In the genomic region with DNA sequence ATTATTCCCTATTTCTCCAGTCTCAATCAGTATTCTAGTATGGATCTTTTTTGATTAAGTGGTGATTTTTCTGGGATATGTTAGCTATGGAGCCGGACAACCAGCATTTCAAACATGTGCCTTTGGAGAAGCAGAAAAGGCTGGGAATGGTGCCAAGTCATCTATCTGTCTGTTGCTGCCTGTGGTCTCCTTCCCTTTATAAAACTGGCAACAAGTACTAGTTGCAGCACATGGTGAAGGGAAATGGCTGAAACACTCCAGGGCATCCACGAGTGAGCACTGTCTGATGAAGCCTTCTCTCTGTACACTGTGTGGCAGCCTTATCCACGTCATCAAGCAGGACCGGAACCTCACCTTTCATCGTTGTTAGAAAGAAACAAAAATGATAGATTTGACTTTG, we compare ENCODE assay signal across 17 mouse cellular contexts. TPM values are rescaled to one million over a fixed set of nuclear protein-coding genes. Genes with fewer than 3 reads are reported as not detected.
DNase-seq lines count a peak whose midpoint lies in the region; ATAC-seq and TF ChIP-seq lines count a peak whose summit lies in the region.
"Had no signal": no experiment of that assay in that cellular context is flagged by ENCODE, and none has a peak within 500 bp of the region (broad histone marks: within the 10 kb centered on the region; RNA-seq: fewer than 3 reads in every experiment).

No protein-coding gene starts in this region.

- TF ChIP-seq EP300 in MEL (IDR thresholded peaks at IDR 0.05; ENCODE audit: low read depth in 1 of 2, low read length in 2 of 2): no peak

- no peak overlapping the region for H3K9ac ChIP-seq in forebrain, postnatal 0 days
- no peak overlapping the region for H3K9ac ChIP-seq in forebrain, embryonic 15.5 days (replicated peaks)
- H3K9ac ChIP-seq in limb, embryonic 14.5 days (ENCODE audit: low read depth, low read length, severe bottlenecking): no peak overlapping the region
- no peak overlapping the region for H3K9ac ChIP-seq in MEL (ENCODE audit: control insufficient read depth, low read depth, low read length, poor library complexity, severe bottlenecking)
- H3K9ac ChIP-seq: embryonic facial prominence, embryonic 13.5 days; kidney, embryonic 15.5 days; liver, embryonic 14.5 days had no signal

- peak; percentile 55 for DNase-seq in forebrain, postnatal 0 days
- DNase-seq in limb, embryonic 14.5 days (ENCODE audit: low spot score): peak; percentile 36
- no peak for DNase-seq in limb, embryonic 10.5 days (ENCODE audit: low spot score)
- DNase-seq in MEL (ENCODE audit: low read depth, low spot score): peak; percentile 4
- peak; percentile 71 for DNase-seq in brain, embryonic 14.5 days (ENCODE audit: low read depth)
- no peak for DNase-seq in embryo, embryonic 9.5 days (ENCODE audit: extremely low spot score)
- DNase-seq: lung, postnatal 36 days; right cerebral cortex, postnatal 4 days had no signal

- no peak for TF ChIP-seq POLR2A in limb, embryonic 14.5 days (IDR thresholded peaks at IDR 0.05; ENCODE audit: borderline replicate concordance, extremely low read depth, insufficient read depth, insufficient read length)
- TF ChIP-seq POLR2A in MEL (IDR thresholded peaks at IDR 0.05; ENCODE audit: control insufficient read depth in 1 of 2, insufficient read depth in 1 of 2, low read depth in 1 of 2, low read length in 2 of 2, poor library complexity in 1 of 2): no peak
- TF ChIP-seq POLR2A in brain, embryonic 14.5 days (IDR thresholded peaks at IDR 0.05; ENCODE audit: borderline replicate concordance, extremely low read depth, insufficient read depth, insufficient read length, poor library complexity, severe bottlenecking): no peak

- H3K4me2 ChIP-seq in forebrain, postnatal 0 days (ENCODE audit: low read depth): no peak overlapping the region
- no peak overlapping the region for H3K4me2 ChIP-seq in forebrain, embryonic 15.5 days (replicated peaks)
- no peak overlapping the region for H3K4me2 ChIP-seq in limb, embryonic 14.5 days (replicated peaks; ENCODE audit: low read depth, low read length, severe bottlenecking)
- H3K4me2 ChIP-seq: embryonic facial prominence, embryonic 13.5 days; kidney, embryonic 15.5 days had no signal

- TF ChIP-seq RAD21 in MEL (IDR thresholded peaks at IDR 0.05; ENCODE audit: low read depth, low read length): no peak

- no peak overlapping the region for H3K27ac ChIP-seq in forebrain, postnatal 0 days (ENCODE audit: low read depth, low read length)
- H3K27ac ChIP-seq in forebrain, embryonic 15.5 days (replicated peaks): no peak overlapping the region
- no peak overlapping the region for H3K27ac ChIP-seq in limb, embryonic 14.5 days (replicated peaks; ENCODE audit: low read depth, low read length)
- H3K27ac ChIP-seq in limb, embryonic 10.5 days: no peak overlapping the region
- no peak overlapping the region for H3K27ac ChIP-seq in MEL (ENCODE audit: control insufficient read depth, low read depth, low read length)
- H3K27ac ChIP-seq: embryonic facial prominence, embryonic 13.5 days; forebrain, embryonic 10.5 days; hindbrain, embryonic 10.5 days; kidney, embryonic 15.5 days; liver, embryonic 14.5 days had no signal

- no peaks in the 10 kb centered on the region for H3K9me3 ChIP-seq in forebrain, postnatal 0 days (ENCODE audit: low read length)
- no peaks in the 10 kb centered on the region for H3K9me3 ChIP-seq in forebrain, embryonic 15.5 days
- H3K9me3 ChIP-seq in limb, embryonic 14.5 days (ENCODE audit: control insufficient read depth, low read length): no peaks in the 10 kb centered on the region
- no peaks in the 10 kb centered on the region for H3K9me3 ChIP-seq in limb, embryonic 10.5 days (replicated peaks)
- no peaks in the 10 kb centered on the region for H3K9me3 ChIP-seq in MEL (replicated peaks; ENCODE audit: insufficient read depth, low read length)
- H3K9me3 ChIP-seq: embryonic facial prominence, embryonic 13.5 days; forebrain, embryonic 10.5 days; hindbrain, embryonic 10.5 days; kidney, embryonic 15.5 days had no signal

- WGBS in forebrain, postnatal 0 days: 49% methylated on average over 5 of the region's 5 CpGs
- WGBS in forebrain, embryonic 15.5 days: 60% methylated on average over 5 of the region's 5 CpGs
- WGBS in limb, embryonic 14.5 days: 71% methylated on average over 5 of the region's 5 CpGs
- WGBS in limb, embryonic 10.5 days: 86% methylated on average over 5 of the region's 5 CpGs

- TF ChIP-seq CTCF in forebrain, postnatal 0 days (IDR thresholded peaks at IDR 0.05; ENCODE audit: low read depth): no peak
- no peak for TF ChIP-seq CTCF in MEL (IDR thresholded peaks at IDR 0.05 in 2 of 3, conservative IDR thresholded peaks at IDR 0.05 in 1 of 3; ENCODE audit: control insufficient read depth in 1 of 3, insufficient read depth in 1 of 3, low read depth in 2 of 3, low read length in 3 of 3, poor library complexity in 1 of 3, severe bottlenecking in 1 of 3)
- TF ChIP-seq CTCF in brain, embryonic 14.5 days (IDR thresholded peaks at IDR 0.05; ENCODE audit: borderline replicate concordance, extremely low read depth, insufficient read depth, insufficient read length): no peak

- H3K79me2 ChIP-seq in MEL (ENCODE audit: control insufficient read depth, insufficient read depth, low read length, poor library complexity): no peaks in the 10 kb centered on the region

- H3K27me3 ChIP-seq in forebrain, postnatal 0 days (ENCODE audit: insufficient read depth, low read length): no peaks in the 10 kb centered on the region
- no peaks in the 10 kb centered on the region for H3K27me3 ChIP-seq in forebrain, embryonic 15.5 days
- no peaks in the 10 kb centered on the region for H3K27me3 ChIP-seq in limb, embryonic 14.5 days (ENCODE audit: control insufficient read depth, insufficient read depth, low read length)
- peaks cover 10% of the 10 kb centered on the region; the same call in 1 of the 2 replicates for H3K27me3 ChIP-seq in limb, embryonic 10.5 days (ENCODE audit: low read depth, poor library complexity, severe bottlenecking)
- no peaks in the 10 kb centered on the region; a peak in 1 of 4 replicates for H3K27me3 ChIP-seq in MEL (ENCODE audit: control insufficient read depth in 1 of 2, insufficient read depth in 2 of 2, low read length in 2 of 2)

- H3K4me1 ChIP-seq in forebrain, postnatal 0 days (ENCODE audit: insufficient read depth): no peaks in the 10 kb centered on the region
- H3K4me1 ChIP-seq in forebrain, embryonic 15.5 days: no peaks in the 10 kb centered on the region
- no peaks in the 10 kb centered on the region for H3K4me1 ChIP-seq in limb, embryonic 14.5 days (ENCODE audit: control insufficient read depth, insufficient read depth, low read length)
- H3K4me1 ChIP-seq in limb, embryonic 10.5 days: no peaks in the 10 kb centered on the region
- H3K4me1 ChIP-seq in MEL (ENCODE audit: control insufficient read depth in 1 of 2, insufficient read depth in 2 of 2, low read length in 2 of 2): no peaks in the 10 kb centered on the region
- H3K4me1 ChIP-seq: embryonic facial prominence, embryonic 13.5 days; hindbrain, embryonic 10.5 days; kidney, embryonic 15.5 days had no signal

- no peak for ATAC-seq in forebrain, postnatal 0 days
- ATAC-seq in forebrain, embryonic 15.5 days (replicated peaks): no peak; the same call in 1 of the 2 replicates
- no peak for ATAC-seq in limb, embryonic 14.5 days (ENCODE audit: low FRiP score, low read depth)
- ATAC-seq: activated CD4-positive, CD25-positive, alpha-beta regulatory T cell, adult 4 months; midbrain, embryonic 16.5 days had no signal

- no peaks in the 10 kb centered on the region for H3K36me3 ChIP-seq in forebrain, postnatal 0 days (ENCODE audit: insufficient read depth)
- H3K36me3 ChIP-seq in forebrain, embryonic 15.5 days: no peaks in the 10 kb centered on the region
- no peaks in the 10 kb centered on the region for H3K36me3 ChIP-seq in limb, embryonic 14.5 days (ENCODE audit: control insufficient read depth, insufficient read depth, low read length)
- no peaks in the 10 kb centered on the region for H3K36me3 ChIP-seq in limb, embryonic 10.5 days
- no peaks in the 10 kb centered on the region for H3K36me3 ChIP-seq in MEL (ENCODE audit: control insufficient read depth in 1 of 2, insufficient read depth in 2 of 2, low read length in 2 of 2)
- H3K36me3 ChIP-seq: embryonic facial prominence, embryonic 13.5 days; forebrain, embryonic 10.5 days; hindbrain, embryonic 10.5 days; kidney, embryonic 15.5 days had no signal

- no peak overlapping the region for H3K4me3 ChIP-seq in forebrain, postnatal 0 days (ENCODE audit: low read depth, low read length)
- no peak overlapping the region for H3K4me3 ChIP-seq in forebrain, embryonic 15.5 days
- H3K4me3 ChIP-seq in limb, embryonic 14.5 days (replicated peaks; ENCODE audit: low read length): no peak overlapping the region
- no peak overlapping the region for H3K4me3 ChIP-seq in limb, embryonic 10.5 days
- H3K4me3 ChIP-seq in MEL (ENCODE audit: control insufficient read depth in 1 of 2, insufficient read depth in 1 of 2, low read depth in 2 of 2, low read length in 2 of 2): no peak overlapping the region
- H3K4me3 ChIP-seq: embryonic facial prominence, embryonic 13.5 days; forebrain, embryonic 10.5 days; hindbrain, embryonic 10.5 days; kidney, embryonic 15.5 days had no signal

TF ChIP-seq in MEL, 35 proteins besides CTCF, POLR2A, EP300 and RAD21 (continues in another document):
- no peak for TF ChIP-seq CHD2 (IDR thresholded peaks at IDR 0.05; ENCODE audit: low read length)
- no peak for TF ChIP-seq NELFE (IDR thresholded peaks at IDR 0.05; ENCODE audit: low read depth, low read length)
- TF ChIP-seq MAX (IDR thresholded peaks at IDR 0.05; ENCODE audit: low read length): no peak
- no peak for TF ChIP-seq POLR2AphosphoS2 (IDR thresholded peaks at IDR 0.05; ENCODE audit: low read length)
- no peak for TF ChIP-seq MYB (IDR thresholded peaks at IDR 0.05; ENCODE audit: low read depth, low read length)
- TF ChIP-seq NRF1 (IDR thresholded peaks at IDR 0.05; ENCODE audit: insufficient read depth, low read depth, low read length, poor library complexity, severe bottlenecking): no peak
- TF ChIP-seq RCOR1 (IDR thresholded peaks at IDR 0.05; ENCODE audit: low read depth, low read length): no peak
- TF ChIP-seq USF1 (IDR thresholded peaks at IDR 0.05; ENCODE audit: low read depth, low read length): no peak
- no peak for TF ChIP-seq GATA1 (IDR thresholded peaks at IDR 0.05; ENCODE audit: low read depth, low read length)

RNA-seq across cellular contexts. Expression of a gene that starts 8.7 kb away (rescaled TPM):
- total RNA-seq in forebrain, postnatal 0 days (2014; rRNA removed): 175 and 178 TPM in 2 replicates
- polyA plus RNA-seq in forebrain, postnatal 0 days (2015; fragmentation: Nextera tagmentation; extraction: Ambion mirVana): 44.6 and 48.0 TPM in 2 replicates
- 71.3 and 75.5 TPM in 2 replicates for polyA plus RNA-seq in forebrain, embryonic 15.5 days (2015; fragmentation: Nextera tagmentation; extraction: Ambion mirVana)
- polyA plus RNA-seq in limb, embryonic 14.5 days (2012; rRNA removed): 5.3 and 5.7 TPM in 2 replicates
- 3.4 and 4.2 TPM in 2 replicates for polyA plus RNA-seq in limb, embryonic 14.5 days (2014; fragmentation: Nextera tagmentation; extraction: Ambion mirVana)
- 2.2 and 2.8 TPM in 2 replicates for polyA plus RNA-seq in limb, embryonic 10.5 days (2016; fragmentation: Nextera tagmentation; extraction: Ambion mirVana)
- total RNA-seq in MEL (2012; rRNA removed): not detected in 2 replicates
- not detected for polyA plus RNA-seq in MEL (2012; ENCODE audit: insufficient read depth in 1 of 2, insufficient read length in 2 of 2, low read depth in 1 of 2, low replicate concordance in 2 of 2, missing spikeins in 1 of 2)
- polyA plus RNA-seq in brain, embryonic 14.5 days (2012; rRNA removed): 58.1 and 60.8 TPM in 2 replicates
- total RNA-seq: granulocyte monocyte progenitor cell, adult 5-6 weeks had no signal
- polyA plus RNA-seq: activated CD4-positive, CD25-positive, alpha-beta regulatory T cell, adult 4 months had no signal

Comparison
In these comparisons a context has a peak if more than half of its experiments do, and no peak if none do; other contexts are left out.
1. DNase-seq: peak in forebrain, postnatal 0 days (single experiment), limb, embryonic 14.5 days (single experiment), MEL (single experiment) and brain, embryonic 14.5 days (single experiment); none in limb, embryonic 10.5 days (single experiment) and embryo, embryonic 9.5 days (single experiment).